Mouse (Mus musculus) frontal cortex, postnatal 10 days (tissue): ENCODE results near the gene Ldlrap1.

Source experiments
- DNase-seq, 2 experiments: peaks; one replicate each; pipeline ENCODE4 v3.0.0; 2022; ENCODE audit warnings: low spot score in 2 of 2, mixed read lengths in 1 of 2

Gene Ldlrap1

GRCm38 (mm10) chr4:134751682-134752380, 16.0 kb downstream of the Ldlrap1 start:
- DNase-seq, result no peak

- DNase-seq, result no peak
These were observed 17.0 kb downstream of the Ldlrap1 start for GRCm38 (mm10) chr4:134750825-134751224.

- DNase-seq, result no peak
These were observed 17.6 kb downstream of the Ldlrap1 start for GRCm38 (mm10) chr4:134750263-134750662.

- DNase-seq, result no peak
These were observed 18.4 kb downstream of the Ldlrap1 start for GRCm38 (mm10) chr4:134749301-134750030.

- no peak for DNase-seq
These were observed 21.7 kb downstream of the Ldlrap1 start for GRCm38 (mm10) chr4:134745900-134746661.

- no peak for DNase-seq
These were observed 23.8 kb downstream of the Ldlrap1 start for GRCm38 (mm10) chr4:134743881-134744633.

- DNase-seq, result no peak
These were observed 25.9 kb downstream of the Ldlrap1 start for GRCm38 (mm10) chr4:134741949-134742348.

- DNase-seq, result no peak
These were observed 27.6 kb downstream of the Ldlrap1 start for GRCm38 (mm10) chr4:134740186-134740585.

- no peak for DNase-seq
These were observed 28.3 kb downstream of the Ldlrap1 start for GRCm38 (mm10) chr4:134739530-134739929.

GRCm38 (mm10) chr4:134737365-134737910, 30.4 kb downstream of the Ldlrap1 start:
- DNase-seq, result no peak

GRCm38 (mm10) chr4:134736147-134736546, 31.7 kb downstream of the Ldlrap1 start:
- no peak for DNase-seq

GRCm38 (mm10) chr4:134734629-134735081, 33.2 kb downstream of the Ldlrap1 start:
- DNase-seq, result no peak

GRCm38 (mm10) chr4:134734038-134734628, 33.7 kb downstream of the Ldlrap1 start:
- DNase-seq, result no peak

GRCm38 (mm10) chr4:134733371-134733770, 34.5 kb downstream of the Ldlrap1 start:
- DNase-seq, result no peak

GRCm38 (mm10) chr4:134730106-134730505, 37.7 kb downstream of the Ldlrap1 start:
- DNase-seq, result no peak

GRCm38 (mm10) chr4:134725735-134726345, 42.0 kb downstream of the Ldlrap1 start:
- DNase-seq, result no peak

- DNase-seq, result no peak
These were observed 42.9 kb downstream of the Ldlrap1 start for GRCm38 (mm10) chr4:134724974-134725373.

GRCm38 (mm10) chr4:134723251-134723650, 44.6 kb downstream of the Ldlrap1 start:
- DNase-seq, result no peak

GRCm38 (mm10) chr4:134721076-134721475, 46.7 kb downstream of the Ldlrap1 start:
- DNase-seq, result no peak

- no peak for DNase-seq
These were observed 47.5 kb downstream of the Ldlrap1 start for GRCm38 (mm10) chr4:134720371-134720770.
